22 mouse cellular contexts compared by ENCODE assay signal in genomic region chr3:55075294-55075648, GRCm38 (mm10). TPM values are rescaled to one million over a fixed set of nuclear protein-coding genes. Genes with fewer than 3 reads are reported as not detected.
DNase-seq lines count a peak whose midpoint lies in the region; ATAC-seq and TF ChIP-seq lines count a peak whose summit lies in the region.
"Had no signal": no experiment of that assay in that cellular context is flagged by ENCODE, and none has a peak within 500 bp of the region (broad histone marks: within the 10 kb centered on the region; RNA-seq: fewer than 3 reads in every experiment).

No protein-coding gene starts in this region.

- no peak overlapping the region for H3K9ac ChIP-seq in hindbrain, embryonic 15.5 days
- H3K9ac ChIP-seq in hindbrain, embryonic 12.5 days, result no peak overlapping the region
- no peak overlapping the region for H3K9ac ChIP-seq in forebrain, embryonic 13.5 days
- H3K9ac ChIP-seq in midbrain, embryonic 15.5 days, result no peak overlapping the region
- no peak overlapping the region for H3K9ac ChIP-seq in stomach, postnatal 0 days (ENCODE audit: low read length)
- H3K9ac ChIP-seq: heart, embryonic 15.5 days; neural tube, embryonic 12.5 days; stomach, embryonic 15.5 days had no signal

- H3K27me3 ChIP-seq in hindbrain, embryonic 15.5 days, result no peaks in the 10 kb centered on the region
- H3K27me3 ChIP-seq in hindbrain, embryonic 12.5 days, result no peaks in the 10 kb centered on the region
- H3K27me3 ChIP-seq in forebrain, embryonic 13.5 days, result no peaks in the 10 kb centered on the region
- no peaks in the 10 kb centered on the region for H3K27me3 ChIP-seq in midbrain, embryonic 15.5 days (replicated peaks)
- no peaks in the 10 kb centered on the region for H3K27me3 ChIP-seq in stomach, postnatal 0 days (ENCODE audit: control insufficient read depth, insufficient read depth, low read length)
- H3K27me3 ChIP-seq: heart, embryonic 15.5 days; neural tube, embryonic 12.5 days; stomach, embryonic 15.5 days had no signal

- H3K4me3 ChIP-seq in hindbrain, embryonic 15.5 days, result no peak overlapping the region
- H3K4me3 ChIP-seq in hindbrain, embryonic 12.5 days, result no peak overlapping the region
- no peak overlapping the region for H3K4me3 ChIP-seq in forebrain, embryonic 13.5 days
- H3K4me3 ChIP-seq in midbrain, embryonic 15.5 days, result no peak overlapping the region
- H3K4me3 ChIP-seq in stomach, postnatal 0 days (ENCODE audit: low read depth, low read length), result no peak overlapping the region
- H3K4me3 ChIP-seq: heart, embryonic 15.5 days; left cerebral cortex, adult 2 months; limb, embryonic 10.5 days; neural tube, embryonic 12.5 days; stomach, embryonic 15.5 days had no signal

- no peak for TF ChIP-seq CTCF in stomach, postnatal 0 days (IDR thresholded peaks at IDR 0.05; ENCODE audit: low read depth)

- H3K27ac ChIP-seq in hindbrain, embryonic 15.5 days (replicated peaks), result no peak overlapping the region
- H3K27ac ChIP-seq in hindbrain, embryonic 12.5 days, result no peak overlapping the region
- no peak overlapping the region for H3K27ac ChIP-seq in forebrain, embryonic 13.5 days
- no peak overlapping the region for H3K27ac ChIP-seq in midbrain, embryonic 15.5 days
- no peak overlapping the region for H3K27ac ChIP-seq in stomach, postnatal 0 days (replicated peaks)
- H3K27ac ChIP-seq: heart, embryonic 15.5 days; left cerebral cortex, adult 2 months; limb, embryonic 10.5 days; neural tube, embryonic 12.5 days; stomach, embryonic 15.5 days had no signal

- no peaks in the 10 kb centered on the region for H3K36me3 ChIP-seq in hindbrain, embryonic 15.5 days
- no peaks in the 10 kb centered on the region for H3K36me3 ChIP-seq in hindbrain, embryonic 12.5 days
- no peaks in the 10 kb centered on the region for H3K36me3 ChIP-seq in forebrain, embryonic 13.5 days (ENCODE audit: poor library complexity, severe bottlenecking)
- H3K36me3 ChIP-seq in midbrain, embryonic 15.5 days (replicated peaks), result no peaks in the 10 kb centered on the region
- no peaks in the 10 kb centered on the region for H3K36me3 ChIP-seq in stomach, postnatal 0 days (ENCODE audit: control insufficient read depth, insufficient read depth, low read length)
- H3K36me3 ChIP-seq: heart, embryonic 15.5 days; limb, embryonic 10.5 days; neural tube, embryonic 12.5 days; stomach, embryonic 15.5 days had no signal

- H3K4me2 ChIP-seq in hindbrain, embryonic 15.5 days, result no peak overlapping the region
- no peak overlapping the region for H3K4me2 ChIP-seq in hindbrain, embryonic 12.5 days (replicated peaks)
- no peak overlapping the region for H3K4me2 ChIP-seq in forebrain, embryonic 13.5 days
- H3K4me2 ChIP-seq in midbrain, embryonic 15.5 days, result no peak overlapping the region
- no peak overlapping the region for H3K4me2 ChIP-seq in stomach, postnatal 0 days (replicated peaks; ENCODE audit: low read depth)
- H3K4me2 ChIP-seq: heart, embryonic 15.5 days; neural tube, embryonic 12.5 days; stomach, embryonic 15.5 days had no signal

- WGBS in hindbrain, embryonic 15.5 days, result 44% methylated on average over 3 of the region's 3 CpGs
- WGBS in hindbrain, embryonic 12.5 days, result 61% methylated on average over 3 of the region's 3 CpGs
- WGBS in forebrain, embryonic 13.5 days, result 18% methylated on average over 3 of the region's 3 CpGs
- WGBS in midbrain, embryonic 15.5 days, result 37% methylated on average over 3 of the region's 3 CpGs
- 69% methylated on average over 3 of the region's 3 CpGs for WGBS in stomach, postnatal 0 days

- ATAC-seq in hindbrain, embryonic 15.5 days (ENCODE audit: low FRiP score, low read depth), result peak; percentile 59
- ATAC-seq in hindbrain, embryonic 12.5 days (ENCODE audit: low FRiP score), result no peak
- ATAC-seq in forebrain, embryonic 13.5 days, result peak; percentile 57; the same call in 1 of the 2 replicates
- 0 out of 2 replicates have a peak, but pooled peaks have one; percentile 39 for ATAC-seq in midbrain, embryonic 15.5 days (replicated peaks)
- no peak for ATAC-seq in stomach, postnatal 0 days (ENCODE audit: low FRiP score, low TSS enrichment)
- ATAC-seq: intestine, postnatal 0 days had no signal

- no peaks in the 10 kb centered on the region for H3K9me3 ChIP-seq in hindbrain, embryonic 15.5 days
- no peaks in the 10 kb centered on the region for H3K9me3 ChIP-seq in hindbrain, embryonic 12.5 days (replicated peaks)
- H3K9me3 ChIP-seq in forebrain, embryonic 13.5 days (replicated peaks), result no peaks in the 10 kb centered on the region
- H3K9me3 ChIP-seq in midbrain, embryonic 15.5 days, result no peaks in the 10 kb centered on the region
- H3K9me3 ChIP-seq in stomach, postnatal 0 days (ENCODE audit: control insufficient read depth, low read length), result no peaks in the 10 kb centered on the region
- H3K9me3 ChIP-seq: heart, embryonic 15.5 days; limb, embryonic 10.5 days; neural tube, embryonic 12.5 days; stomach, embryonic 15.5 days had no signal

- TF ChIP-seq EP300 in stomach, postnatal 0 days (optimal IDR thresholded peaks at IDR 0.05), result no peak

- H3K4me1 ChIP-seq in hindbrain, embryonic 15.5 days (replicated peaks), result peaks cover 10% of the 10 kb centered on the region; the same call in 1 of the 2 replicates
- peaks cover 8% of the 10 kb centered on the region for H3K4me1 ChIP-seq in hindbrain, embryonic 12.5 days
- peaks cover 21% of the 10 kb centered on the region for H3K4me1 ChIP-seq in forebrain, embryonic 13.5 days
- H3K4me1 ChIP-seq in midbrain, embryonic 15.5 days, result no peaks in the 10 kb centered on the region
- no peaks in the 10 kb centered on the region for H3K4me1 ChIP-seq in stomach, postnatal 0 days (replicated peaks; ENCODE audit: control insufficient read depth, insufficient read depth)
- H3K4me1 ChIP-seq: limb, embryonic 10.5 days; neural tube, embryonic 12.5 days; stomach, embryonic 15.5 days had no signal

- DNase-seq in brain, adult 2 months (ENCODE audit: low read depth, low spot score), result peak; percentile 50
- DNase-seq in thymus, postnatal 10 days (ENCODE audit: low spot score in 2 of 2), result no peak
- no peak for DNase-seq in stomach, postnatal 0 days (ENCODE audit: low spot score)
- DNase-seq: adrenal gland, adult 2 months; cerebellum, adult 9-10 months; gastrocnemius, postnatal 25 days; lung, adult 18-20 months; lung, postnatal 14 days; right cerebral cortex, postnatal 14 days; thymus, adult 2 months had no signal

RNA-seq across cellular contexts. Expression of gene Ccna1, which starts 20.0 kb away (rescaled TPM):
- polyA plus RNA-seq in hindbrain, embryonic 15.5 days (2015; fragmentation: Nextera tagmentation; extraction: Ambion mirVana), result 1.4 and 2.1 TPM in 2 replicates
- polyA plus RNA-seq in hindbrain, embryonic 12.5 days (2016; fragmentation: Nextera tagmentation; extraction: Ambion mirVana), result 2.0 and 4.0 TPM in 2 replicates
- polyA plus RNA-seq in forebrain, embryonic 13.5 days (2015; fragmentation: Nextera tagmentation; extraction: Ambion mirVana), result 2.7 and 4.9 TPM in 2 replicates
- polyA plus RNA-seq in midbrain, embryonic 15.5 days (2015; fragmentation: Nextera tagmentation; extraction: Ambion mirVana), result 2.5 TPM in 2 replicates
- polyA plus RNA-seq in stomach, postnatal 0 days (2015; fragmentation: Nextera tagmentation; extraction: Ambion mirVana), result 0.32 and 0.67 TPM in 2 replicates
- polyA plus RNA-seq: adrenal gland, adult 2 months; C2C12; liver, adult 2 months had no signal

RNA-seq across cellular contexts. Expression of gene Spg20, which starts 36.6 kb away (rescaled TPM):
- polyA plus RNA-seq in hindbrain, embryonic 15.5 days (2015; fragmentation: Nextera tagmentation; extraction: Ambion mirVana), result 14.1 and 16.1 TPM in 2 replicates
- polyA plus RNA-seq in hindbrain, embryonic 12.5 days (2016; fragmentation: Nextera tagmentation; extraction: Ambion mirVana), result 47.1 and 52.4 TPM in 2 replicates
- polyA plus RNA-seq in forebrain, embryonic 13.5 days (2015; fragmentation: Nextera tagmentation; extraction: Ambion mirVana), result 26.6 and 28.2 TPM in 2 replicates
- 15.7 and 15.8 TPM in 2 replicates for polyA plus RNA-seq in midbrain, embryonic 15.5 days (2015; fragmentation: Nextera tagmentation; extraction: Ambion mirVana)
- polyA plus RNA-seq in stomach, postnatal 0 days (2015; fragmentation: Nextera tagmentation; extraction: Ambion mirVana), result 14.4 and 16.1 TPM in 2 replicates

Comparison
In these comparisons a context has a peak if more than half of its experiments do, and no peak if none do; other contexts are left out.
1. ATAC-seq: peak in hindbrain, embryonic 15.5 days (single experiment), forebrain, embryonic 13.5 days (single experiment) and midbrain, embryonic 15.5 days (single experiment); none in hindbrain, embryonic 12.5 days (single experiment) and stomach, postnatal 0 days (single experiment).